Mouse (Mus musculus): ENCODE measurements around the gene Ptprk.

Ptprk gene

DNA sequence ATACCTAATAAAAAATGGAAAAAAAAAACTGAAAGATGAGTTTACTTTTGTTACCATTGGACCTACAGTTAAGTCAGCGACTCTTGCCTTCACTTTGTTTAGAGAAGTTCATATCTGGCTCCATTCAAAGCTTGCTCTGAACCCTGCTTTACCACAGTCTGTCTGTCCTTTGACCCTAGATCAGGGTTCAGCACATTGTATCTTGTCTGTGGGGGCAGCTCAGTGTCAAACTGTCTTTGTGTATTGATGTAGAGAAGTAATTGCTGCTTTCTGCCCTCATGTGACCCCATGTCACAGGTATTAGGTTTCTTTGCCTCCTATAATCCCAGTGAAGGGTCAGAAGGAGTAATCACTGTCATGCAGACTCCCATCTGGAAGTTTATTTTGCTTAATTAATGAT is 222.9 kb downstream of the Ptprk start:
- no peak for DNase-seq (ENCODE audit: low read depth, low spot score)

DNA sequence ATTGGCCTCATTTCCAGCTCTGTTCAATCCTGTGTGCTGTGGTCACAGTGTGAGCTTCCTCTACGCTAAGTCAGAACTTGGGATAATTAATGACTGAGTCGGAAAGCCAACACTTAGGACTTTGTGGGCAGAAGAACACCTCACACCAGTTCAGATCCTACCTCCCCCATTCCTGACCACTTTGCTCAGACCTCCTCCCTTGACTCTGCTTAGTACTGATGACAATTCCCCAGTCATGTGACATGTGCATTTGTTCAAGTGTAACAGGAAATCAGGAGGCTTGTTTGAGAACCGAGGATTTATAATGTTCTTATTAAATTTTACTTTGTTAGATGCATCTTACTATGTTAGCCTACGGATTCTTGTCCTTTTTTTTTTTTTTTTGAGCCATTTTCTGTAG is 224.6 kb downstream of the Ptprk start:
- no peak for DNase-seq (ENCODE audit: low read depth, low spot score)

DNA sequence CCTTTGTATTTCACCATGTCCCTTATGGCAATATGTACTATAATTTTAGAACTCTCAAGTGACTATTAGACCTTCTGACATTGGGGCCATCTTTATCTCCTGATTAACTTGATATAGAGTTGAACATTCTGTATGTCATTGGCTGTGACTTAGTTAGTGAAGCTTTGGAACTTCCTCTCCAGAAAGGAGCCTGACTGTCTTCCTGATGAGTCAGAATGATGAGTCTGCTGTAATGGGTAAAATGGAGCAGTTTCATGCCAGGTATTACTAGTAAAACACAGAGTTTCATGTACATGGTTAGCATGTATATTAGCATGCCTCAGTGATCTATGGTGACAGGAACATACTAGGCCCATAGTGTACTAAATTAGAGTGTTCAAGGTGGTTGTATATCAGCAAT is 229.2 kb downstream of the Ptprk start:
- DNase-seq (ENCODE audit: low read depth, low spot score), result no peak

DNA sequence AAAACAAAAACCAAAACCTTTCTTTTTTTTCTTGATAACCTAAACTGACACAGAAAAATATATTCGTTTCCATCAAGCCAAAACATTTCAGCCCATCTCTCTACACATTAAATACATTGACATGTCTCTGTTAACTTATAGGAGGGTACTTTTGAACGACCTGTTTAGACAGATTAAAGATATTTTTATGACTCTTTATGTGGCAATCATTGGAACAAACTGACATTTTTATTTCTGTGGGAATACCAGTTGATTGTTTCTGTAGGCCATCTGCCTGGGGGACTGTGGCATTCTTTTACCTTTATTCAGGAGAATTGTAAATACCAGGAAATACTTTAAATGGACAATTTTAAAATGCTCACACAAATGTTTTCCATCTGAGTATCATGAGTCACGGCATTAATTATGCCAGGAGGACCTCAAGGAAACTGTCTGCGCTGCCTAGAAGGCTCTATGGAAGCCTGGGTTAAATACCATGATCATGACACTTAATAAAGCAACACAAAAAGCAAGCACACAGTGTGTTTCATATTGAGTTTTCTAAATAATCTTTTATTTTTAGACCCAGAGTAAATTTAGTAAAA is 229.8 kb downstream of the Ptprk start:
- DNase-seq (ENCODE audit: low read depth, low spot score), result no peak

DNA sequence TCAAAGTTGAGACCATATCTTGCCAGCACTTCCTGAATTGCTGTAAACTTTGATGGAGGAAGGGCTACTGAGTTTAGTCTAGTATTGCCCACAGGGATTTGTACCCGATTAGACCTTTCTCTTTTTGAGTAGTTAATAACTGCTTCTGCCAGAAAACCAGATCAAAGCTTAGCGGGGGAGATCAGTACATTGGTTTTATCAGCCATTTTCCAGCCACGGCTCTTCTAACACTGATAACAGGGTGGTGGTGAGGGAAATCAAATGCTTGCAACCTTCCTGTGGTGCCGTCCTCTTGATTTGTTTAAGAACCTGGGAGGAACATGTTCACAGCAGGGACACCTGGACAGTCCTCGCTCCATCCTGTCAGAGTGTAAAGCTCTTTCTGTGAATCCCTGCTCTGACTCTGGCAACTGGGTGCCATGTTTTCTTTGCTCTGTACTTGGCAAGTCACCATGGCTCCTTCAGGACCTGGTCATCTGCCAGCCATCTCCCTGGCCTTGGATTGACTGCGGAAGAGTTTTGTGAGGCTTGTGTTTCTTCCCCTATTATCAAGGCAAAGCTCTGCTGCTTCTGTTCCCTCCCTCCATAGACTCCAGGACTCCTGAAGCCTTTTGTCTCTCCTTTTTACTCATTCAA is 231.9 kb downstream of the Ptprk start:
- DNase-seq (ENCODE audit: low read depth, low spot score), result no peak

DNA sequence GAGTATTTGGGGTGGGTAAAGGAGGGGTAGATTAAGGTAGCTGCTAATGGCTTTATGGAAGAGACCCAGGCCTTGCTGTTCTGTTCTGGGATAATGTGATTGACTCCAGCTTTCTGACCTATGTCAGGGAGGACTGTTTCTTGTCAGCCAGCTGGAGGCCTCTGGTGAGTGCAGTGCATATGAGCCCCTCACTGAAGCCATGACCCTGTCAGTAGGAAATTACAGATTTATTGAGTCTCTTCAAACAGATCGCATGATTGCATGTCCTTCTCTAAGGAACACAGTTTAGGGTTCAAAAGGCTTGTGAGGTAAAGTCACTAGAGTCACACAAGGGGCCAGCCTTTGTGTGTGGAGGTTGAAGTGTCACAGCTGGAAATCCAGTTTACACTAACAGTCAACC is 236.7 kb downstream of the Ptprk start:
- no peak for DNase-seq (ENCODE audit: low read depth, low spot score)

DNA sequence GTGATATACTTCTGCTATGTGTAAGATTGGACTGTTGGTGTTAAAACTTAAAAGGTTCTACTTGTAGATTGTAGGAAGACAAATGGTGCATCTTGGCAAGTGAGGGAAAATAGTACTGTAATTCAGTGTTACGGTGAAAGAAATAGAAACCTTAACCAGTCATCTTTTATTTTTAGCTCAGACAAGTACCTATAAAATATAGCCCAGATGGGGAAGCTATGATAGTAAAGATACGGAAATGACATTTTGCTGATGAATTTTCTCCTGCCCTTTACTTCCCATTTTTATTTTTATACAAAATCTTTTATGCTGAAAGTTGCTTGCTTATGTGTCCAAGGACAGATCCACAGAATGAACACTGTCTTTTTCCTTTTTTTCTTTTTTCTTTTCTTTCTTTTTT is 248.4 kb downstream of the Ptprk start:
- DNase-seq (ENCODE audit: low read depth, low spot score), result no peak

DNA sequence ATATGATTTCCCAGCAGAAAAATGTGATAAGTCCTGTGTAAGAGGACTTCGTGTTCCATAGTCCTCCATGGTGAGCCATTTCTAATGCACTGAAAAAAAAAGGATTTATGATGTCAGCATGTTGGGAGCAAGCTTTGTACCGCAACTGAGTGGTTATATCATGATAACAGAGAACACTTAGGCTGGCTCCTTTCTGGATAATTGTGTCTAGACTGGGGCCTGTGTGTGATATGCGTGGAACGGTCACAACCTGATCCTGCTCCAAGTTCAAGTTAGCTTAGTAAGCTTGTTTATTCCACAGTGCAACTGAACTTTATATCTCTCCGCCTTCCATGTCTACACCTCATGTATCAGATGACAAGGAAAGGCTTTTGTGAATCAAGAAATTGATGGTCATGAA is 260.6 kb downstream of the Ptprk start:
- no peak for DNase-seq (ENCODE audit: low read depth, low spot score)

DNA sequence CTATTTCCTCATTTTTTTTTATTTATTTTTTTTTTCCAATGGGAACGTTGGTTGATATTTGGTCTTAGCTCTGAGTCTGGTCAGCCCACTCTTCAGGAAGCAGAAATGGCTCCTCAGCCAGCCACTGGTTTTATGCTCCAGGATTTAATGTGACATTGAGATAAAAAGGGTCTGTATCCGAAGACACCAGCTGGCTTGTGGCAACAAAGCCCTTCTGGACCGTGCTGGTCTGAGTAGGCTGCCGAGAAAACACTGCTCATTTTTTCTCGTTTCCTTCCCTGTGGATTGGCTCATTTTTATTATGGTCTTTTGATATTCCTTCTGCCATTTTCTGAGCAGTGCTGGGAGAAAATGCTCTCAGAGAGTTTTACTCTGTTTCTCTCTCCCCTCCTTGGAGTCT is 263.9 kb downstream of the Ptprk start:
- no peak for DNase-seq (ENCODE audit: low read depth, low spot score)

DNA sequence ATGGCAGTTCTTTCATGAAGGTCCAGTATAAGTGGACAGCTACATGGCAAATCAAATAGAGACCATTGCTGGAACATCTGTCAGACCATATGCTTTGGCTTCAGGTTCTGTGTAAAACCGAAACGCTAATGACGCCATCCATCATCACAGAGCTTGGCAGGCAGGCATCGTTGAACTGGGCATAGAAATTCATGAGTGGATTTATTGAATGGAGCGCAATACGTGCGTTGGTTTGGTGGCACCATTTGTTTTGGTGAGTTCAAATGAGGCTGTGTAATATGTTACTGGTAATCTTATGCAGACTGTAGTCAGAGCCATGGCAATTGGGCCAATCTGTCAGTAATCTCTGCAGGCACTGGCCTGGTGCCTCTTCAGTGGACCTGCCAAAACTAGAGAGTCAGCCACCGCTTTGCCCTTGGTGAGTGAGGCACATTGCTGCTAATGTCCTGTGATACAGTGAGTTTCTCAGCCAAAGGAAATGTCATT is 270.6 kb downstream of the Ptprk start:
- no peak for DNase-seq (ENCODE audit: low read depth, low spot score)

DNA sequence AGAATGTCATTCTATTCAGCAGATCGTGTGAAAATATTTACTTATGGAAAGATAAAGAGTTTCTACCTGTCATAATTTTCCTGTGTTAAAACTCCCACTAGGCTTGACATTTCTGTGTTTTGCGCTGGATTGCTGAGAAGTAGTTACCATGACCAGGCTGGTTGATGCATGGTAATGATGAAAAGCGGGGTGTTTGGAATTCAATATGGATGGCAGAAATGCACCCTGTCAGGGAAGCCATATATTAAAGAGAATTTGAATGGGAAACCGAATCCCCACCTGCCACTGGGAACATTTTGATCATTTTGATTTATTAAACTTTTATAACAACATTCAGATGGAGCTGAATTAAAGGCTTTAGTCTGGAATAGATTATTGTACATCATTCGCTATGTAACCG is 290.7 kb downstream of the Ptprk start:
- DNase-seq (ENCODE audit: low read depth, low spot score), result no peak

DNA sequence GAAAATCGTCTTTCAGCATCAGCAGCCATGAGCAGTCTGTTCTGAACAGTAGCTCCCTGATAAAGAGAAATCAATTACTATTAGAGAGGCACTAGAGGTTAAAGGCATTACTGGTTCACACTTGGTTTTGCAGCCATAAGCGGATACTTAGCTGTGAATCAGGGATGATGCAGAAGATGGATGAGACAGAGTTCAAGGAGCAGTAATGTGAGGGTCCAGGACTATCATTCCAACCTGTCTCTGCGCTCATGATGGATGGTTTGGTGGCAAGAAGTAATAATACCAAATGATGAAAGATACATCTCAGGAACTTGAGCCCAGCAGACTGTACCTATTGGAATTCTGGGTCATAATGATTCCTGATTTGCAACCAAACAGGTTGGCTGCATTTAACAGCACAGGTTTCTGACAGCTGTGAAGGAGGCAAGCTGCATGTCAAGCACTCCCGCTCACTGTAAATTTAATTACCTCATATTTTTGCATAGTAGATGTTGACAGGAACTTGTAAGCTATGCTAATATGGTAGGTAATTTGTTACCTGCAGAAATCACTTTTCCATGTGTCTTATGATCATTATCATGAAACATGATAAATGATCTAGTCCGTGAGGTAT is 291.6 kb downstream of the Ptprk start:
- no peak for DNase-seq (ENCODE audit: low read depth, low spot score)

DNA sequence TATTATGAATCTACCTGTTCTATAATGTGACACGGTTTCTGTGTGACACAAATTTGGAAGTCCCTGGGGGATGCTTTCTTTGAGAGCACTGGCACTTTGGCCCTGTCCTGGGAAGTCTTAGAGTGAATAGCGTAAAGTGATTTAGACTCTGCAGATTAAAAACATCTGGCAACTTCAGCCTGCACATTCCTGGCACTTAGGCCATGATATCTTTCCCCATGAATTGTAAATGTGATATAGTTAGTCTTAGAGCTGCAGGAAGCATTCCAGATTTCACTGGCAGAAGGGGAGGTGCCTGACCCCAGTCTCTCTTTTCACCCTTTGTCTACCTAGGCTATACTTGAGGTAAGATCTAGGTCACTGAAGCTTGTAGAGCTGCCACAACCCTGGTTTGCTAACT is 295.2 kb downstream of the Ptprk start:
- DNase-seq (ENCODE audit: low read depth, low spot score), result no peak

DNA sequence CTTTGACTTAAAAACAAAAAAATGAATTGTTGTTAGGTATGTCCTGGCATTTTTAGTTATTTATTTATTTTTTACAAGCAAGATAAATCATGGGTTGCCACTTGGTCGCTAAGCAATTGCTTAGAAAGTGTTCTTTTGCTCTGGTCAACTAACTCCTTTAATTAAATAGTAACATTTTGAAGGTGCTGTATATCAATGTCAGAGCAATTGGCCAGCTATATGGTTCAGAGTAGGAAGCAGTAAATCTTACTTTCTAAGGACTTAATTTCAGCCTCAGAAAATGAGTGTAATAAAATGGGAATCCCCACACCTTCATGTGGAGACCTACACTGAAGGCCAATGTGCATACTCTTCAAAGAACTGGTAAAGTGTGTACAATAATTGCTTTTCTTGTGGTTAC is 300.3 kb downstream of the Ptprk start:
- DNase-seq (ENCODE audit: low read depth, low spot score), result no peak

DNA sequence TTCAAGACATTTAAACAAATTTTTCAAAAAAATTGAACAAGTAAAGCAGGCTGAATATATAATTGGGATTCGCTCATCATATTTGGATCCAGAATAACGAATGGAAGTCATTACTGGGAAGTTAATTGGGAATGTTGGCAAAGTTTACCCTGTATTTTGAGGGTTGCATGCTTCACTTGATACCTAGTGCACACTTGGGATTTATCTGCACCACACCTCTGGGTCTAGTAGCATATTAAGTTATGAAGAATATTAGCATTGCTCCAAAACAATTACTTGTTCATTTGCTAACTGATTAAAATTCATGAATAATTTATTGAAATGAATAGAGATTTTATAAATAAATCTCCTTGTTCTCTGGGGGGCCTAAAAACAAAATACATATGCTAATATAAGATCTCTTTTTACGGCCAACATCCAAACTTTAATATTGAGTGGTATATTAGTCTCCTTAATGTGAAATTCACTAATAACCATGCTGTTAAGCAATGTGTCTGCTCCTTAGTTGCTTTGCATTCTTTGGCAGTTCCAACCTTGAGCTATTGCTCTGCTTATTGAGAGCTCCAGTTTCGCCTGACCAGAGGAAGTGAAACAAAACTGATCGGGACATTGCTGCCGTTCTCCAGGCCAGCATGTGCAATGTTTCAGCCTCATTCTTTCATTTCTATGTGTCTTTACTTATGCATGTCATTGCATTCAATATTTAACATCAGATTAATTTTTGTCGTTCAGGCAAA is 305.3 kb downstream of the Ptprk start:
- no peak for DNase-seq (ENCODE audit: low read depth, low spot score)

DNA sequence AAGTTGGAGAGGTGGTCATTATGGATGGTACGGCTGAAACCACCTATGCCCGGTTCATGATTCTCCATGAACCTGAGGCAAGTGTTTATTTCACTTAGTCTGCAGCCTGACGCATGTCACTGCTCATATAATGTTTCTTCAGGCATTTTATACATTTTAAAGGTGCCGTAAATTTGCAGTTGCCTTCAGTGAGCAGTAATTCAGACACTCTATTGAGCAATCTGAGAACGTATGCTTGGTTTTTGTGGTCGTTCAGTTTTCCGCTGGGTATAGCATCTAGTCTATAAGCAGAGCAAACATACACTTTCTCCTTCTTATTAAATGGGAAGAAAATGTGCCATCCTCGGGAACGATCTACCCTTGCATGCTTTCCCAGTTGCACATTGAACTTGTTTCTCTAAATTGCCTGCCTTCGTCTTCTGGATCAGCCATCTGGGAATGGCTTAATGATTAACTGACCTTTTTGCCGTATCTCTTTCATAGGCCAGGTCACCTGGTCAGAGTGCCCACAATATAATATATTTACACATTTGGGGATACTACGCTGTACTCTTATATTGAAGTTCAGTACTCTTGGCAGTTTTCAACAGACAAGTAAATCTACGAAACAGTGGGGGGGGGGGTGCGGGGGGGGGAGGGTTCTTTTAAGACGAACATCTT is 313.1 kb downstream of the Ptprk start:
- DNase-seq (ENCODE audit: low read depth, low spot score), result no peak

DNA sequence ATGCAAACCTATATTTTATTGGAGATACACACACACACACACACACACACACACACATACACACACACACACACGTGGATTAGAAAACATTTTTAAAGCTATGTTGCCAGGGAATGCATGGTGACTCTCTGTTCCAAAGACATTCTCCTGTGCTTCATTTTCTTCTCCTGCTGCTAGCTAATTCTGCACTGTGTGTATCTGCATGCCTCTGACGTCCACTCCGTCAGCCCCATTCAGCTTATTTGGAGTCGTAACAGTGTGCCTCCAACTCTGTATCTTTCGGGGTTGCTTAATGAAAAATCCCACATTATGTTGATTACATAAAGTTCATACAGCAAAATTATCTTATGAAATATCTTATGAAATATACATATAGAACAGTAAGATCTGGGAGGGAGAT is 316.5 kb downstream of the Ptprk start:
- DNase-seq (ENCODE audit: low read depth, low spot score), result no peak

DNA sequence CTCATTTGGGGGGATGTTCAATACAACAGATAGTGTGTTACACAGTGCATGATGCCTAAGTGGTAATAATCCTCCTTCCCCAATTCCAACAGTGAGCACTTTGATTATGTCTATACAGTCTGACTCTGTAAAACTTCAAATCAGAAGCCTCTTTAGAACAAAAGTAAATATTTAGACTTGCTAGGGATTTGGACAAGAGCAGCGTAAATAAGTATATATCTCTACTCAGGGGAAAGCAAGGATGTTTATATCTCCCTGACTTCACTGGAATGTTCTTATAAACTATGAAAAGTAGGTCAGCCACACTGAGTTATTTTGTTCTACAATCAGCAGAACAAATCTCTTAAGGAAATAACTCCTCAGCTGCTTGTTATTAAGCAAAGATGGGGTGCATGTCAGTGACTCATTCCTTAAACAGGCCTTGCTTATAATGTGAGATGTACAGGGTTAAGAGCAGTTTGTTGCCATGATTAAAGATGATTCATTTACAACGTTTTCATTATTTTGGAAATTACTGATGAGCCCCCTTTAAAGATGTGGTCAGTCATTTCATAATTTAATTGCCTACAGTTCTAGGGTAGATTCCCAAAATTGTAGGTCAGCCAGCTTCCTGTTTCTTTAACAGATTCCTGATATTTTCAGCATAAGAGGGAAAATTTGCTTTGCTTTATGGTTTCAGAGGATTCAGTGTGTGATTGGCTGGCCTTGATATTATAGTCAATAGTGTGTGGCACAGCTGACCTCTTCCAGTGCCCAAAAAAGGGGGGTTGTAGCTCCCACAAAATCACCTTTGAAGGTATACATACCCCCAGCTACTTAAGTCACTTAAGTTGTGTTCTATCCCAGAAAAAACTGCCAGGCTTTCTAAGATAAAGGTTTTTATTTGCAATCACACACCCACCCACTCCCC is 321.2 kb downstream of the Ptprk start:
- no peak for DNase-seq (ENCODE audit: low read depth, low spot score)

DNA sequence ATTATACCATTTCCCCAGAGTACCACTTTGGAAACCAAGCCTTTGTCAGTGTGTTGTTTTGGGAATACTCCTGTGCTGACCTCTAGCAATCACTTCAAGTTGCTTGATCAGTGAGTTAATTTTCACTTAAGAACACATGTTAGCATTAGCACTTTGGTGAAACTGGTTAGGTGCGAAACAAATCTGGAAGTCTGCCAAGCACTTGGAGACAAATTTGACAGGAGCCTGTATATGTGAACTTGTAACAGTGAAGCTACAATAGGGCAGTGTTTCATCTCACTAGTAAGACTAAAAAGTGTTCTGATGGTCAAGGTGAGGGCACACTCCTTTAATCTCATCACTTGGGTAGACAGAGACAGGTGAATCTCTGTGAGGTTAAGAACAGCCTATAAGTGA is 321.9 kb downstream of the Ptprk start:
- DNase-seq (ENCODE audit: low read depth, low spot score), result no peak

DNA sequence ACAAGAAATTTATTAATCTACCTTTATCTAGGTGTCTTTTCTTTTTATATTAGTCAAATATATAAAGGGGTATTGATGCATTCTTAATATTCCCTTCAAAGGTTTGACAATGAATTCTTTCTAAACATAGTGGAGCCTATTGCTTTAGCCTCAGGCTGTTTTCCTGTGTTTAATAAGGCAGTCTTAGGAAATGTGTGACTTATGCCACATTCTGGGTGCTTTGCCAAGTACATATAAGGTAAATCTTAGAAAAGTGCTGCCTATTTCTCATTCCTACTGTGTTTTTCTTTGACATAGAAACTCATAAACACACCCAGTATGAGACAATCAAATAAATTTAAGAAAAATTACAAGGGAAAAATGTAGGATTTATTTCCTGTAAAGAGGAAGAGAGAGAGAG is 327.2 kb downstream of the Ptprk start:
- no peak for DNase-seq (ENCODE audit: low read depth, low spot score)

DNA sequence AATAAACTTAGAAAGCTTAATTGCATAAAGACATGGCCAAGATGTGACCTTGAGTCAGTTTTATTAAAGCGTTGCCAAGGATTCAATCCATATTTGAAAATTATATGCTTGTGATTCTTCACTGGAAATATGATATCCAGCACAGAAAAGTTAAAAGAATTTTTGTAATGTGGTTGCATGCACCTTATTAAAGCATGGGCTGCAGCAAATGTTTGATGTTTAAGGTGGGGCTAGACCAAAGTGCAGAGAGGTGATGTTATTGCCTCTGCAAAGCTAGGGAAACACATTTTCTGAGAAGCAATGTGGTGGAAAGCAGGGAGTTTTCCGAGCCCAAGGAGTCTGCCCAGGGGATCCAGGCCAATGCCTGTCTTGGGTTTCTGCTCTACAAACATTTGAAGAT is 334.4 kb downstream of the Ptprk start:
- DNase-seq (ENCODE audit: low read depth, low spot score), result no peak

Measured in A20 (cell line).